Mouse (Mus musculus): Measurements from ENCODE around the gene Lef1. TPM values are rescaled to one million over a fixed set of nuclear protein-coding genes. Genes with fewer than 3 reads are reported as not detected.
A peak's percentile ranks its signal among the peaks of the same experiment; 100 is the strongest.

The Lef1 gene
- polyA plus RNA-seq, 1 experiment from 2014 or later: 0.25 TPM

DNA sequence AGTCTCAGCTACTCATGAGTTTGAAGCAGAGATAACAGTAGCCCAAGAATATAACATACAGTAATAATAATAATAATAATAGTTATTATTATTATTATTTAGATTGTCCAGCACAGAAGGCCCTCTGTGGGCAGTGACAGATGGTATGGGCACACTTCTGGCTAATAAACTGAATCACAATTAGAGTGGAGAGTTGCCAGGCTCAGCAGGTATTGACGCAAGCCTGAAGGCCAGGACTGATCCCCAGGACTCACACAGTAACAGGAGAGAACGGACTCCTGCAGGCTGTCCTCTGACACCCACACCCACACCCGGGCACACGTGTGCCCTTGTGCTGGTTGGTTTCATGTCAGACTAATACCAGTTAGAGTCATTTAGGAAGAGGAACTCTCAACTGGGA, 36.3 kb upstream of the Lef1 start:
- no peak overlapping the region for H3K4me3 ChIP-seq (ENCODE audit: low read depth, low read length)
- H3K4me1 ChIP-seq (replicated peaks; ENCODE audit: control insufficient read depth, insufficient read depth, low read length): no peaks in the 10 kb centered on the region
- no peaks in the 10 kb centered on the region for H3K36me3 ChIP-seq (ENCODE audit: control insufficient read depth, insufficient read depth)
- TF ChIP-seq CTCF (IDR thresholded peaks at IDR 0.05; ENCODE audit: low read depth): no peak
- 92% methylated on average over 4 of the region's 4 CpGs for WGBS
- H3K9ac ChIP-seq (ENCODE audit: low read depth, low read length): no peak overlapping the region
- no peaks in the 10 kb centered on the region for H3K9me3 ChIP-seq (ENCODE audit: control insufficient read depth)
- no peaks in the 10 kb centered on the region for H3K27me3 ChIP-seq (replicated peaks; ENCODE audit: control insufficient read depth, insufficient read depth, low read length)
- no peak overlapping the region for H3K4me2 ChIP-seq (replicated peaks; ENCODE audit: low read depth)
- no peak overlapping the region for H3K27ac ChIP-seq (ENCODE audit: low read depth, low read length)
- no peak for ATAC-seq

GRCm38 (mm10) chr3:131078041-131078621, 32.1 kb upstream of the Lef1 start:
- WGBS: 84% methylated on average over 6 of the region's 6 CpGs
- H3K27ac ChIP-seq (ENCODE audit: low read depth, low read length): no peak overlapping the region
- H3K27me3 ChIP-seq (replicated peaks; ENCODE audit: control insufficient read depth, insufficient read depth, low read length): no peaks in the 10 kb centered on the region
- no peak for ATAC-seq
- TF ChIP-seq CTCF (IDR thresholded peaks at IDR 0.05; ENCODE audit: low read depth): no peak
- H3K4me2 ChIP-seq (replicated peaks; ENCODE audit: low read depth): no peak overlapping the region
- no peaks in the 10 kb centered on the region for H3K4me1 ChIP-seq (replicated peaks; ENCODE audit: control insufficient read depth, insufficient read depth, low read length)
- H3K36me3 ChIP-seq (ENCODE audit: control insufficient read depth, insufficient read depth): no peaks in the 10 kb centered on the region
- H3K9me3 ChIP-seq (ENCODE audit: control insufficient read depth): no peaks in the 10 kb centered on the region
- H3K9ac ChIP-seq (ENCODE audit: low read depth, low read length): no peak overlapping the region
- H3K4me3 ChIP-seq (ENCODE audit: low read depth, low read length): no peak overlapping the region

DNA sequence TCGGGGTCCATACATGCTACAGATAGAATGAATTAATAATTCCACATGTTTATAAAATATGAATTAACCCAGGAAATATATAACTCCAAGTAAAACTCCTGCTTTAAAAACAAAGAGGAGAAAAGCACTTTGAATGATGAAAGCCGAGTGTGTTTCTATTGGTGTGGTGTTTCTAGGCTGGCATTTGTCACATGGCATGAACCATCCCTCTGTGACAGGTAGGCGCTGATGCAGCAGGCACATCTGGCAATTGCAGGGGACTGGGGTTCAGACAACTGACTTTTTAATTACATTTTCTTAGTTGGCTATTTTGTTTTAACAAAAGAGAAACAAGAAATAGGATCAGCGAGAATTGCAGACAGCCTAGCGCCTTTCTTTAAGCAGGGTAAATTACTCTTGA, 31.6 kb upstream of the Lef1 start:
- Histone ChIP-seq H3K27me3 (replicated peaks; ENCODE audit: control insufficient read depth, insufficient read depth, low read length) (0 out of 2 replicates have a peak, but pooled peaks cover under 1% of the 10 kb centered on the region), H3K9me3 (ENCODE audit: control insufficient read depth) (no peaks in the 10 kb centered on the region), H3K27ac (ENCODE audit: low read depth, low read length) (no peak overlapping the region), H3K4me2 (replicated peaks; ENCODE audit: low read depth) (no peak overlapping the region), H3K9ac (ENCODE audit: low read depth, low read length) (no peak overlapping the region), H3K36me3 (ENCODE audit: control insufficient read depth, insufficient read depth) (no peaks in the 10 kb centered on the region), H3K4me1 (replicated peaks; ENCODE audit: control insufficient read depth, insufficient read depth, low read length) (no peaks in the 10 kb centered on the region), H3K4me3 (ENCODE audit: low read depth, low read length) (no peak overlapping the region)
- no peak for ATAC-seq
- no peak for TF ChIP-seq CTCF (IDR thresholded peaks at IDR 0.05; ENCODE audit: low read depth)
- 63% methylated on average over 5 of the region's 5 CpGs for WGBS

- no peak for TF ChIP-seq CTCF (IDR thresholded peaks at IDR 0.05; ENCODE audit: low read depth)
- no peak overlapping the region for H3K4me3 ChIP-seq (ENCODE audit: low read depth, low read length)
- no peaks in the 10 kb centered on the region for H3K9me3 ChIP-seq (ENCODE audit: control insufficient read depth)
- peaks cover 27% of the 10 kb centered on the region for H3K27me3 ChIP-seq (replicated peaks; ENCODE audit: control insufficient read depth, insufficient read depth, low read length)
- no peaks in the 10 kb centered on the region; the same call in 1 of the 2 replicates for H3K4me1 ChIP-seq (replicated peaks; ENCODE audit: control insufficient read depth, insufficient read depth, low read length)
- H3K9ac ChIP-seq (ENCODE audit: low read depth, low read length): no peak overlapping the region
- no peak overlapping the region for H3K27ac ChIP-seq (ENCODE audit: low read depth, low read length)
- no peak overlapping the region for H3K4me2 ChIP-seq (replicated peaks; ENCODE audit: low read depth)
- H3K36me3 ChIP-seq (ENCODE audit: control insufficient read depth, insufficient read depth): no peaks in the 10 kb centered on the region
- 68% methylated on average over 6 of the region's 6 CpGs for WGBS
- no peak for ATAC-seq
Measured at GRCm38 (mm10) chr3:131083722-131084121, 26.5 kb upstream of the Lef1 start.

DNA sequence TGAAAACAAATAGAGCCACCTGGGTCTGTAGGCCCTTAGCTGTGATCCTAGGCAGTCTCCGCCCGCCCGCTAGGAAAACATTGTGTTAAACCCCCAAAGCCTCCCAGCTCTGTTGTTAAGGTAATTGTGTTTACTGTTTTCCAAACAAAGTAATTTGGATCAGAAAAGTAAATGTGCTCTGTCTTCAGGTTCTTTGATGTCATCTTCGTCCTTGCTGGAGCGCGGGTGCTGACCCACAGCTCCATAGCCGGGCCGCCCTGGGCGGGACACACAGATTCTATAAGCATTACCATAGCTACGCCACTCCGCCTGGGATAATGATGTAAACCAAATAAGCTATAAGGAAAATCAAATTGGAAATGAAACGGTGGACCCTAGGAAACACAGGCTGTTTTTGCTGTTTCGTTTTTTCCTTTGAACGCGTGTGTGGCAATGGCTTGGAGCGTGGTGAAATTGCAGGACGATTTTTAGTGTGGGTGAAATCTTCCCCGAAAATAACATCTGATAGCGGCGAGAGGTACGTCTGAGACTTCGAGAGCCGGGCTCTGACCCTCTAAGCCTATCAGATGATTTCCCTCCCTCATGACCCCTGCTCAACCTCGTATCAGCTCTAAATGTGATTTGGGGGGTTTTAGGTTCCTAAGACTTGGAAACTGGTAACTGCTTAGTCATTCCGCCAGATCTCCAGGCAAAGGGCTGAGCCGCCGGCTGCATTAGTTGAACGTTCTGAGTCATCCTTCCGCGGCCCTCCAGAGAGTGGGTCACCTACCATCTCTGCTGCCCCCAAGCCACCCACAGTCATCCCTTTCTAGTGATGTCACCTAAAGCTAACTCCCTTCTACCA, 25.3 kb upstream of the Lef1 start:
- no peak for TF ChIP-seq CTCF (IDR thresholded peaks at IDR 0.05; ENCODE audit: low read depth)
- no peak overlapping the region for H3K9ac ChIP-seq (ENCODE audit: low read depth, low read length)

GRCm38 (mm10) chr3:131085978-131086377, 24.3 kb upstream of the Lef1 start:
- Histone ChIP-seq H3K9ac (ENCODE audit: low read depth, low read length) (no peak overlapping the region), H3K27ac (ENCODE audit: low read depth, low read length) (no peak overlapping the region), H3K9me3 (ENCODE audit: control insufficient read depth) (no peaks in the 10 kb centered on the region), H3K4me2 (replicated peaks; ENCODE audit: low read depth) (no peak overlapping the region), H3K27me3 (replicated peaks; ENCODE audit: control insufficient read depth, insufficient read depth, low read length) (peaks cover 27% of the 10 kb centered on the region), H3K4me3 (ENCODE audit: low read depth, low read length) (no peak overlapping the region), H3K36me3 (ENCODE audit: control insufficient read depth, insufficient read depth) (no peaks in the 10 kb centered on the region), H3K4me1 (replicated peaks; ENCODE audit: control insufficient read depth, insufficient read depth, low read length) (no peaks in the 10 kb centered on the region; the same call in 1 of the 2 replicates)
- no peak for TF ChIP-seq CTCF (IDR thresholded peaks at IDR 0.05; ENCODE audit: low read depth)
- WGBS: 67% methylated on average over 9 of the region's 9 CpGs
- ATAC-seq: no peak

More for the DNA sequence above, 25.3 kb upstream of the Lef1 start:
- ATAC-seq: no peak
- peak overlapping the region; percentile 12; the same call in 1 of the 2 replicates for H3K4me3 ChIP-seq (ENCODE audit: low read depth, low read length)
- H3K27me3 ChIP-seq (replicated peaks; ENCODE audit: control insufficient read depth, insufficient read depth, low read length): peaks cover 27% of the 10 kb centered on the region
- H3K4me2 ChIP-seq (replicated peaks; ENCODE audit: low read depth): peak overlapping the region; percentile 21
- no peaks in the 10 kb centered on the region; the same call in 1 of the 2 replicates for H3K4me1 ChIP-seq (replicated peaks; ENCODE audit: control insufficient read depth, insufficient read depth, low read length)
- 11% methylated on average over 30 of the region's 30 CpGs for WGBS
- no peaks in the 10 kb centered on the region for H3K9me3 ChIP-seq (ENCODE audit: control insufficient read depth)
- no peak overlapping the region for H3K27ac ChIP-seq (ENCODE audit: low read depth, low read length)
- no peaks in the 10 kb centered on the region for H3K36me3 ChIP-seq (ENCODE audit: control insufficient read depth, insufficient read depth)
